Mouse (Mus musculus) spleen, postnatal 10 days (tissue): ENCODE measurements around the gene Adcy3.
A peak's percentile ranks its signal among the peaks of the same experiment; 100 is the strongest.

Experiments
- DNase-seq, 2 experiments: peaks; one replicate each; pipeline ENCODE4 v3.0.0; 2021 to 2022; ENCODE audit warnings: low spot score in 2 of 2

The Adcy3 gene

GRCm38 (mm10) chr12:4180507-4180906 lies 47.6 kb downstream of the Adcy3 start:
- no peak for DNase-seq

DNA sequence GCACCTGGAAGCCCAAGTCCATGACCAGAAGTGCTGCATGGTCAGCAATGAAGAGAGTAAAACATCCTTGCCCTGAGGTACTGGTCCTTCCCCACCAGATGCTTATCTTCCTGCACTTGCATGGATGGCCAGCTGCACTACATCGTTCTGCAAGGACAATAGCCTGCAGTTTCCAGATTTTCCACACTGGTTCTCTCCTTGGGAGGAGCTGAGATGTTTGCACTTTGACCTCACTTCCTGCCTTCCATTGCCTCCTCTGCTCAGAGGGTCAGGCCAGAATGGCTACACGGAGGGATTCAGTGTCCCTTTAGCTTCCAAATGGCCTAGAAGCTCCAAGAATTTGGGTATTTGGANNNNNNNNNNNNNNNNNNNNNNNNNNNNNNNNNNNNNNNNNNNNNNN lies 51.7 kb downstream of the Adcy3 start:
- no peak for DNase-seq

DNA sequence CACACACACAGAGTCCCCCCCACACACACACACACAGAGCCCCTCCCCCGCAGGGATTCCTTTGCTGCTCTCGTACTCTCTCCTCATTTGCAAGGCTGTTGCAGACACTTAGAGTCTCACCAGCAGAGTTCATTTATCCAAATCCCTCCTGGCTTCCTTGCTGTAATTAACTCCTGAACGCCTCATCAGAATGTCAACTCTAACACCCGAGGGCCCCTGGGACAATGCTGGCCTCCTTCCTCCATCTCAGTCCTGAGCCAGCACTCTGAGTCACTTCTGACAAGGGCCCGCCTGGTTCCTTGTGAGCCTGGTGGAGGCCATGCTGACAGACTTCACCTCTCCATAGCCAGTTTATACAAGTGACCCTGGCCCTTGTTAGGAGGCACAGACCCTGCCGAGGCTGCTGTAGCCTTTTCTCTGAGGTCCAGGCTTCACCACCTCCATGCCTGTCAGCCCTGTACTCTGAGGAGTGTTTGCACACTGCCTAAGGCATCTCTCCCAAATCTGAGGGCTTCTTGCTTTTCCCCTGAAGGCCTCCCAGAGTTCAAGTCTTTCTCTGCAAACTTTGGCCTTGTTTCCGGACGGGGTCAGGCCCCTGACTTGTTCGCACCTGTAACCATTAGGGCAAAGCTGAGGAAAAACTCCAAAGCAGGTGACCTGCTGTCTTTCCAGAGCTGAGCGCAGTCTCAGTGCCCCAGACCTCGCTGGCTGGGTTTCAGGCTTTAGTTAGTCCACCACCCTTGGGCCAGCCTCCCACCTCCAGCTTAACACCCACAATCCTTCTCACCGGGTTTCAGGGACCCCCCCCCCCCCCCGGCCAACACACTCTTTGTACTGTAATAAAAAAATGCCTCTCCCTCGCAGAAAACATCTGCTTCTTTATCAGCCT lies 55.5 kb downstream of the Adcy3 start:
- no peak for DNase-seq

- DNase-seq = peak in 1 of 2 experiments; percentile 45
Observed at GRCm38 (mm10) chr12:4189060-4189447, 56.2 kb downstream of the Adcy3 start.

- no peak for DNase-seq
Observed at GRCm38 (mm10) chr12:4192514-4192913, 59.6 kb downstream of the Adcy3 start.

- no peak for DNase-seq
Observed at GRCm38 (mm10) chr12:4193025-4193740, 60.3 kb downstream of the Adcy3 start.

DNA sequence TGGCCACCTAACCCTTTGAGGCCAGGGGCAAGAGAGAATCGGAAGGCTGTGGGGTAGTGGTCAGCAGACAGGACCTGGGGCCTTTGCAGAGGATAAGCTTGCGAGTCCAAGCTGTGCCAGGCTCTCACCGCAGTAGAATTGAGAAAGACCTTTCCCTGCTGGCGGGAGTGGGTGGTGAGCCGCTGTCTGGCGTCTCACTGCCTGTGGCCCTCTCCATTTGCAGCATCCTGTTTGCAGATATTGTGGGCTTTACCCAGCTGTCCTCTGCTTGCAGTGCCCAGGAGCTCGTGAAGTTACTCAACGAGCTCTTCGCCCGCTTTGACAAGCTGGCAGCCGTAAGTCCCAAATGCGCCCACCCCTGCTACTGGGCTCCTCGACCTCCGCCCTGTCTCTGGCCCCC lies 61.7 kb downstream of the Adcy3 start:
- DNase-seq = no peak

- no peak for DNase-seq
Observed at GRCm38 (mm10) chr12:4198702-4199101, 65.8 kb downstream of the Adcy3 start.

DNA sequence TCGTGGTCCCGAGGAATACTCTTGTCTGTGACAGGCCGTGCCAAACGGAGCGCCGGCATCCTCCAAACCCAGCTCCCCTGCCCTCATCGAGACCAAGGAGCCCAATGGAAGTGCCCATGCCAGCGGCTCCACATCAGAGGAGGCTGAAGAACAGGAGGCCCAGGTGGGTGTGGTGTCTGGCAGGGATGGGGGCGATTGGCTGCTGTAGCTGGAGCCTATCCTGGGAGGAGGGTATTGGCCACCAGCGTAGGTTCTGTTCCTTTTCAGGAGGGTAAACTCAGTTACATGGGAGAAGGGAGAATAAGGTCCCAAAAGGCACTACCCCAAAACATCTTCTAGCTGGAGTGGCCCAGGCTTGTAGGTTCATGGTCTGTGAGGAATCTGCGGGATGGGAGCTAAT lies 66.4 kb downstream of the Adcy3 start:
- peak in 1 of 2 experiments; percentile 9 for DNase-seq

- DNase-seq = peak in 1 of 2 experiments; percentile 5
Observed at GRCm38 (mm10) chr12:4201454-4202200, 68.7 kb downstream of the Adcy3 start.

DNA sequence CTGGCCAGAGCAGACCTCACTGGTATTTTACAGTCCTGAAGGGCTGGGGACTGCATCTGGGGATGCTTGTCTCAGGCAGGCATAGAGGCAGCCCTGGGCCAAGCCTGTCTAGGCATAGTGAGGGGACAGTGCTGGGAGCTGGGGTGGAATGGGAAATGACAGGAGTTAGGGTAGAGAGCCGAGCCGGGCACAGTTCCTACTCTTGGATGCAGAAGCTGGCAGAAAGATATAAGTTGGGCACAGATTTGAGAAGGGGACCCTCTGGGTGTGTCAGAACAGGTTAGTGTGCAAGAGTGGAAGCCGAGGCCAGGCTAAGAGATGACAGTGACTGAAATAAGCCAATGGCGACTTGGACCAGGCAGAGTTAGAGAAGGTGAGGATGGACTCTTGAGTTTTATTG lies 69.3 kb downstream of the Adcy3 start:
- DNase-seq = peak in 1 of 2 experiments; percentile 9

GRCm38 (mm10) chr12:4206106-4206505 lies 73.2 kb downstream of the Adcy3 start:
- no peak for DNase-seq

DNA sequence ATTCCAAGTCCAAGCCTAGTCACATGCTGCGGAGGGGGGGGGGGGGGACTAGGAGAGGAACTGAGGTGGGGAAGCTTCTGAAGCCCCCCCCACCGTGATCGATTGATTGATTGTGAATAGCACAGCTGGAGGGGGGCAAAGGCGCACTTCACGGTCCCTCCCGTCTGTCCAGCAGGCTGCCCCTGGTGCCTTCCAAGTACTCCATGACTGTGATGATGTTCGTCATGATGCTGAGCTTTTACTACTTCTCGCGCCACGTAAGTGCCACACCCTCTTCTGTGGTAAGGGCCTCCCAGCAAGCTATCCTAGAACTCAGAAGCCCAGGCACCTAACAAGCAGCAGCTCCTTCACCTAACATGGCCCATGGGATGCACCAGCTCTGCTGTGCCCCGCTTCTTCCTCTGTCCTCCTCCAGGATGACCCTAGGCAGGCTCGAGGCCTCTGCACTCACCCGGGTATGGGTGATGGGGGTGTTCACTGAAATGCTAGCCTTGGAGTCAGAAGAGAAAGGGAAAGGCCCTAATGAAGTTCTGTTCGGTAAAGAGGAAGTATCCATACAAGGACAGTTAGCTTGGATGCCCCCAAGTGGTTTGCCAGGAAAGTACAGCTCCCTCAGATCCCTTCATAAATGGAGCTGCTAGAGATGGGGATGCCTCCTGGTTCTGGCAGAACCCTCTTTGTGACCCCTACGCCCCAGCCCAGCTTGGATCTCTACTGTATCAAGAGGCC lies 75.7 kb downstream of the Adcy3 start:
- peak; percentile 19 to 66 for DNase-seq

DNA sequence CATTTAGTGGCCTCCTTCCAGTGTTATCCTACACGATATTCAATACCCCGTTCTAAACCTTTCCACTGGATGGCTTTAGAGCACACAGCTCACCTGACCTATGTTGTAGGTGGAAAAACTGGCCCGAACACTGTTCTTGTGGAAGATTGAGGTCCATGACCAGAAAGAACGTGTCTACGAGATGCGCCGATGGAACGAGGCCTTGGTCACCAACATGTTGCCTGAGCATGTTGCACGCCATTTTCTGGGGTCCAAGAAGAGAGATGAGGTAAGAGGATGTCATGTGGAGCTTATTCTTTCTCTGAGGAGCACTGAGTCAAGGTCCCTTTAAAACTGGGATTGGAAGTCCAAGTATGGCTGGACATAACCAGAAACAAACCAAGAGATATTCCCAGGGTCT lies 76.3 kb downstream of the Adcy3 start:
- no peak for DNase-seq

- peak in 1 of 2 experiments; percentile 51 for DNase-seq
Observed at GRCm38 (mm10) chr12:4211174-4211573, 78.3 kb downstream of the Adcy3 start.

DNA sequence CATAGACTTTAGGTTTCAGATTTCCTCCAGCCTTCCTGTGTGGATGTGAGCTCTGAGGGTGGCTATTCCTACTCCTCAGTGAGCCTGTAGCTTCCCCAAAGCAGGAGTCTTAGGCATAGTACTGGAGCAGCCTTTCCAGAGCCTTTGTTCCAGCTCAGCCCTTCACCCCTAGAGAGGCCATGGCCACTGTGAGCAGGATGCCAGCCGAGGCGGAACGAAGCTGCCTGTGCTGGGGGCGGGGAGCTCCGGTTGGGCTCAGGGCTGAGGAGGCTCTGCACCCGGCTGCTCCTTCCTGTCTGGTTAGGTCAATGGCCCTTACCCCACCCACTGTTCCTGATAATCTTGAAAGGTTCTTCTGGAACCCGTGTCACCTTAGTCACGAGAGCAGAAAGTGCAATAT lies 80.0 kb downstream of the Adcy3 start:
- DNase-seq = no peak

DNA sequence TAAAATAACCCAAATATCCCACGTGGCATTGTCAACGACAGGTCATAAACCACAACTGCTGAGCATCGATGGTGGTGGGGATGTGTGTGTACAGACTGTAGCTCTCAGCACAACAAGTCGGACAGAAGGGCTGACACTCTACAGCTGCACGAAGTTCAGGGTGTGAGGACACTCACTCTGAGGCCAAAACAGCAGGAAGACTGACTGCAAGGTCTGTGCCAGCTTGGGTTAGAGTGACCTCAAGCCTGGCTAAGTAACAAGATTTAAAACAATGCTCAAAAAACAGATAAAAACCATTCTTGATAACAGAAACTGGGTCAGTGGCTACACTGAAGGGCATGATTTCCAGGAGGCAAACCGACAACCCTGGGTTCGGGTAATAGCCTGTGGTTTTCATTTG lies 97.3 kb downstream of the Adcy3 start:
- DNase-seq = no peak

GRCm38 (mm10) chr12:4232777-4233176 lies 99.9 kb downstream of the Adcy3 start:
- no peak for DNase-seq

DNA sequence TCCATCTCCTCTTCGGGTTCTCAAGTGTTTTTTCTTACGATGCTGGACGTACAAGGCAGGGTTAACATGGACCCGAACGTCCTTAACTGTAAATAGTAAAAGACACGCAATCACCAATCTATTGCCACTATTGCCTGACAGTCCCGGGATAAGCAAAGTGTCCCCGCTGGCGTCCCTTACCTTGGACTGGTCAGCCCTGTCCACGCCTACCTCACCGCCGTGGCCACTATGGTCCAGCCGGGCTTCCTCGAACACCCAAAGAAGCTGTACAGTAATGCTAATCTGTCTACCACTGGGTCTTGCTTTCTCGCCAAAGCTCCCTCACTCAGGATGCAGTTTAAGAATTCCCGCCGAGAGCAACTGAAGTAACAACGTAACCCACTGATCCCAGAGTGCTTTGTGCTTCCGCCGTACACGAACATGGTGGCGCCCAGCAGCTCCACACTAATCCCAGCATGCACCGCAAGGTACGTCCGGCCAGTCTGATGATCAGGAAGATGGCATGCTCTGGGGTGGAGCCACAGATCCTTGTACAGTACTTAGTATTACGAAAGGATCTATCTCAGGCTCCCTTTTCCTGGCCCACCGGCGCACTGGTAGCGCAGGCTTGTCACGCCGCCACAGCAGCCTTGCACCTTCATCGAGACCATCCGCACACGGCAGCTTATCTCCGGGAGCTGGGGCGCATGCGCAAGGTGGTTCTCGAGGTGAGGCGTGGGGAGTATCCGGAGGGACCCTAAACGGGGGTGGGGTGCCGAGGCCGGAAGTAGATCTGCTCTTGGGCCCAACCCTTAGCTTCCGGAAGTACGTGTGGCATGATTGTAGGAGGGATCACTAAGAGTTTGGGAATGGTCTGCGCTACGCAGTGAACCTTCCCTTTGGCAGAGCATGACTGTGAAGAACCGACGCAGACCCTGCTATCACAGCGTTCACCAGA lies 100.9 kb downstream of the Adcy3 start, which contains the start of the genes Ptrhd1 and Cenpo:
Gene Ptrhd1 (plus strand): TSS at position 456 of the 937 bp plus-strand sequence.
Gene Cenpo (minus strand): TSS at position 723 of the 937 bp plus-strand sequence.
- peak; percentile 93 to 95 for DNase-seq

GRCm38 (mm10) chr12:4237481-4237880 lies 104.6 kb downstream of the Adcy3 start:
- DNase-seq = no peak
